Mouse (Mus musculus): ENCODE data around the gene Dnah2. TPM values are rescaled to one million over a fixed set of nuclear protein-coding genes. Genes with fewer than 3 reads are reported as not detected.

Gene Dnah2
- polyA plus RNA-seq, 1 experiment: not detected

GRCm38 (mm10) chr11:69411538-69412203 is 137.2 kb downstream of the Dnah2 start:
- Histone ChIP-seq H3K9me3 (ENCODE audit: control insufficient read depth, low read length) (no peaks in the 10 kb centered on the region), H3K4me3 (replicated peaks) (peak overlapping the region; percentile 92), H3K4me1 (ENCODE audit: control insufficient read depth) (peaks cover 84% of the 10 kb centered on the region), H3K27me3 (ENCODE audit: control insufficient read depth) (peaks cover 10% of the 10 kb centered on the region), H3K36me3 (ENCODE audit: control insufficient read depth) (peaks cover 8% of the 10 kb centered on the region)
- TF ChIP-seq TAL1 (IDR thresholded peaks at IDR 0.05; ENCODE audit: low read length): no peak
- TF ChIP-seq GATA1 (IDR thresholded peaks at IDR 0.05; ENCODE audit: low read length): no peak

- peaks cover 13% of the 10 kb centered on the region for H3K36me3 ChIP-seq (ENCODE audit: control insufficient read depth)
These were observed 137.8 kb downstream of the Dnah2 start for GRCm38 (mm10) chr11:69411073-69411535.

GRCm38 (mm10) chr11:69410310-69411072 is 138.4 kb downstream of the Dnah2 start:
- TF ChIP-seq TAL1 (IDR thresholded peaks at IDR 0.05; ENCODE audit: low read length): no peak
- no peak for TF ChIP-seq GATA1 (IDR thresholded peaks at IDR 0.05; ENCODE audit: low read length)
- H3K27me3 ChIP-seq (ENCODE audit: control insufficient read depth): peaks cover 3% of the 10 kb centered on the region
- H3K4me1 ChIP-seq (ENCODE audit: control insufficient read depth): peaks cover 80% of the 10 kb centered on the region
- peaks cover 19% of the 10 kb centered on the region for H3K36me3 ChIP-seq (ENCODE audit: control insufficient read depth)
- no peaks in the 10 kb centered on the region for H3K9me3 ChIP-seq (ENCODE audit: control insufficient read depth, low read length)
- H3K4me3 ChIP-seq (replicated peaks): peak overlapping the region; percentile 92

More at GRCm38 (mm10) chr11:69411073-69411535, 137.8 kb downstream of the Dnah2 start:
- peak overlapping the region; percentile 92 for H3K4me3 ChIP-seq (replicated peaks)
- TF ChIP-seq GATA1 (IDR thresholded peaks at IDR 0.05; ENCODE audit: low read length) (no peak), TAL1 (IDR thresholded peaks at IDR 0.05; ENCODE audit: low read length) (no peak)
- H3K4me1 ChIP-seq (ENCODE audit: control insufficient read depth): peaks cover 84% of the 10 kb centered on the region
- peaks cover 6% of the 10 kb centered on the region for H3K27me3 ChIP-seq (ENCODE audit: control insufficient read depth)
- no peaks in the 10 kb centered on the region for H3K9me3 ChIP-seq (ENCODE audit: control insufficient read depth, low read length)

- Histone ChIP-seq H3K27me3 (ENCODE audit: control insufficient read depth) (no peaks in the 10 kb centered on the region), H3K36me3 (ENCODE audit: control insufficient read depth) (peaks cover 25% of the 10 kb centered on the region), H3K4me1 (ENCODE audit: control insufficient read depth) (peaks cover 75% of the 10 kb centered on the region), H3K9me3 (ENCODE audit: control insufficient read depth, low read length) (no peaks in the 10 kb centered on the region), H3K4me3 (replicated peaks) (peak overlapping the region; percentile 92)
- TF ChIP-seq GATA1 (IDR thresholded peaks at IDR 0.05; ENCODE audit: low read length) (no peak), TAL1 (IDR thresholded peaks at IDR 0.05; ENCODE audit: low read length) (no peak)
These were observed 138.9 kb downstream of the Dnah2 start for GRCm38 (mm10) chr11:69410045-69410309.

GRCm38 (mm10) chr11:69409378-69410044 is 139.4 kb downstream of the Dnah2 start:
- peaks cover 29% of the 10 kb centered on the region for H3K36me3 ChIP-seq (ENCODE audit: control insufficient read depth)
- H3K4me3 ChIP-seq (replicated peaks): peak overlapping the region; percentile 92
- no peaks in the 10 kb centered on the region for H3K9me3 ChIP-seq (ENCODE audit: control insufficient read depth, low read length)
- peaks cover 74% of the 10 kb centered on the region for H3K4me1 ChIP-seq (ENCODE audit: control insufficient read depth)
- TF ChIP-seq TAL1 (IDR thresholded peaks at IDR 0.05; ENCODE audit: low read length): no peak
- no peak for TF ChIP-seq GATA1 (IDR thresholded peaks at IDR 0.05; ENCODE audit: low read length)
- no peaks in the 10 kb centered on the region for H3K27me3 ChIP-seq (ENCODE audit: control insufficient read depth)

GRCm38 (mm10) chr11:69408541-69409377 is 140.2 kb downstream of the Dnah2 start:
- H3K9me3 ChIP-seq (ENCODE audit: control insufficient read depth, low read length): no peaks in the 10 kb centered on the region
- H3K27me3 ChIP-seq (ENCODE audit: control insufficient read depth): no peaks in the 10 kb centered on the region
- peaks cover 36% of the 10 kb centered on the region for H3K36me3 ChIP-seq (ENCODE audit: control insufficient read depth)
- H3K4me3 ChIP-seq (replicated peaks): peak overlapping the region; percentile 92
- H3K4me1 ChIP-seq (ENCODE audit: control insufficient read depth): peaks cover 67% of the 10 kb centered on the region
- TF ChIP-seq GATA1 (IDR thresholded peaks at IDR 0.05; ENCODE audit: low read length) (no peak), TAL1 (IDR thresholded peaks at IDR 0.05; ENCODE audit: low read length) (no peak)

GRCm38 (mm10) chr11:69407724-69408004 is 141.2 kb downstream of the Dnah2 start:
- TF ChIP-seq TAL1 (IDR thresholded peaks at IDR 0.05; ENCODE audit: low read length) (no peak), GATA1 (IDR thresholded peaks at IDR 0.05; ENCODE audit: low read length) (no peak)
- H3K9me3 ChIP-seq (ENCODE audit: control insufficient read depth, low read length): no peaks in the 10 kb centered on the region
- no peaks in the 10 kb centered on the region for H3K27me3 ChIP-seq (ENCODE audit: control insufficient read depth)
- peaks cover 56% of the 10 kb centered on the region for H3K4me1 ChIP-seq (ENCODE audit: control insufficient read depth)
- peaks cover 42% of the 10 kb centered on the region for H3K36me3 ChIP-seq (ENCODE audit: control insufficient read depth)
- H3K4me3 ChIP-seq (replicated peaks): peak overlapping the region; percentile 92

- Histone ChIP-seq H3K9me3 (ENCODE audit: control insufficient read depth, low read length) (no peaks in the 10 kb centered on the region), H3K4me3 (replicated peaks) (no peak overlapping the region), H3K4me1 (ENCODE audit: control insufficient read depth) (peaks cover 51% of the 10 kb centered on the region), H3K27me3 (ENCODE audit: control insufficient read depth) (no peaks in the 10 kb centered on the region), H3K36me3 (ENCODE audit: control insufficient read depth) (peaks cover 44% of the 10 kb centered on the region)
- TF ChIP-seq TAL1 (IDR thresholded peaks at IDR 0.05; ENCODE audit: low read length): no peak
- TF ChIP-seq GATA1 (IDR thresholded peaks at IDR 0.05; ENCODE audit: low read length): no peak
These were observed 141.8 kb downstream of the Dnah2 start for GRCm38 (mm10) chr11:69406867-69407723.
